Mouse (Mus musculus) liver, postnatal 0 days (tissue): ENCODE measurements around the gene Msrb3.

Source experiments
- CTCF ChIP-seq: sonication (generic); IDR thresholded peaks from 2 replicates; pipeline ENCODE4 v1.5.1; 2016; ENCODE audit warnings: antibody characterized with exemption, low read depth
- EP300 ChIP-seq: IDR thresholded peaks from 2 replicates; pipeline ENCODE4 v1.6.1; 2016; ENCODE audit warnings: antibody characterized with exemption, low read depth, mild to moderate bottlenecking

DNA sequence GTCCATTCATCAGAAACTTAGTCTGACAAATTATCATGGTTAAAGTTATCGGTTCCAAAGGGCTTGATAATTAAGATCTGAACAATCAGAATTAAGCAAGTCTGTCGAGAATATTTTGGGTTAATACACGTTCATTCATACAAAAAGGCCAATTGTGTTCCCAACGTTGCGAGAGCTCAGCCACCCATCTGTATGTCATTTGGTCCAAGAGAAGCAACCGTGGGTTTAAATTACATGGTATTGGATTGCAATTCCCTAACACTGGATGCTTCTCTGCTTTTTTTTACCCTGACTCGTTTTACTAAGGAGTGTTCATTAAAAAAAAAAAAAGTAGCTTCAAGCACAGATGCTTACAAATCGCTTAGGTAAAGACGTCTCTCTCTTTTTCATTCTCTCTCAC, 45.1 kb downstream of the Msrb3 start:
- TF ChIP-seq CTCF: no peak
- no peak for TF ChIP-seq EP300
